Mouse (Mus musculus) olfactory bulb, adult 2 months (tissue): ENCODE results near the gene Spock1. TPM values are rescaled to one million over a fixed set of nuclear protein-coding genes. Genes with fewer than 3 reads are reported as not detected.

Experiments
- H3K27ac ChIP-seq: fragments of 200-500 bp; 2 replicates; pipeline ENCODE4 v1.5.1; 2012; ENCODE audit warnings: low read depth, low read length; ENCODE audit not compliant: insufficient read depth
- H3K4me1 ChIP-seq: fragments of 200-500 bp; 2 replicates; pipeline ENCODE4 v1.6.1; 2012; ENCODE audit warnings: low read length; ENCODE audit not compliant: control insufficient read depth, insufficient read depth
- H3K4me3 ChIP-seq: fragments of 200-500 bp; 2 replicates; pipeline ENCODE4 v1.5.1; 2012; ENCODE audit warnings: mild to moderate bottlenecking, low read depth, low read length, moderate library complexity; ENCODE audit not compliant: insufficient read depth
- CTCF ChIP-seq: fragments of 200-500 bp; IDR thresholded peaks from 2 replicates; pipeline ENCODE4 v1.5.1; 2012; ENCODE audit warnings: low read depth, mild to moderate bottlenecking, low read length, moderate library complexity; ENCODE audit not compliant: insufficient read depth
- POLR2A ChIP-seq: fragments of 200-500 bp; IDR thresholded peaks from 2 replicates; pipeline ENCODE4 v1.6.1; 2012; ENCODE audit warnings: mild to moderate bottlenecking, low read depth, low read length, moderate library complexity; ENCODE audit not compliant: insufficient read depth
- WGBS: fragments of 180-500 bp; shearing (Covaris S2); methylation state at CpG from one replicate; pipeline ENCODE4 v1.1.7; 2018; 5-methylcytosine and 5-hydroxymethylcytosine counted together
- polyA plus RNA-seq: library from polyadenylated mRNA; stranded (reverse); fragments of >200 nt; gene quantifications from 2 replicates; pipeline ENCODE4 v1.2.4, GENCODE M21; 2012; ENCODE audit warnings: low replicate concordance; ENCODE audit not compliant: missing spikeins, insufficient read depth, insufficient read length

Gene Spock1
- polyA plus RNA-seq, 1 experiment = not detected

DNA sequence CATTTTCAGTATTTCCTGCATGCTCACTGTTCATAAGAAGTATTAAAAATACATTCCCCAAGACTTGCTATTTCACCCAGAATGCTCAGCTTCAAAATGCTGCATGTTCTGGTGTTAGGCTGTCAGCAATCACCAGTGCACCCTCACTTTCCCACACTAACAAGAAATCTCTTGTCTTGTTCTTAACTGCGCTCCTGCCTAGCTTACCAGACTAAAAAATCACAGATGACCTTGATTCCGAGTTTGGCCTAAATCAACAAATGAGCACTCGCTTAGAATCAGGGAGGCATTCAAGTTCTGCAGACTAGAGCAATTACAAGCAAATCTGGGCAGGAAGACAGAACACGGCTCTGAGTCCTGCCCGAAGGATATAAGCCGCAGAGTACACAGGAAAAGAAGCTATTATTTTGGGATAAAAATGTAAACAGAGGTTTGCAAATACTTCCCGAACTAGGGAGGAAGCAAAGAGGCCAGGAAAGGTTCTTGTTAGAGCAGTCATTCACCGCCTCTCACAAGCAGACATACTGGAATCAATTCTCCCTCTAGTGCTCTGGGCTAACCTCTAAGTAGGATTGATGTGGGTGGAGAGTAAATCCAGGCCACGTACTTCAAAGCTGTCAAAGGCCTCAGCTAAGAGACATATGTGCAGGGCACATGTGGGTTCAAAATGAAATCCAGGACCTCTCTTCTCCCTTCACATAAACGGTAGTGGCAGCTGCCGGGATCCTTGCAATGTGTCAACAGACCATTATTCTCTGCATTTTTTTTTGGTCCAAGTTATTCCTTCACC lies 76.6 kb downstream of the Spock1 start:
- H3K4me1 ChIP-seq = peaks cover 11% of the 10 kb centered on the region
- no peak overlapping the region for H3K4me3 ChIP-seq
- H3K27ac ChIP-seq = no peak overlapping the region
- TF ChIP-seq CTCF = no peak
- TF ChIP-seq POLR2A = no peak
- WGBS = 41% methylated on average over 11 of the region's 11 CpGs

DNA sequence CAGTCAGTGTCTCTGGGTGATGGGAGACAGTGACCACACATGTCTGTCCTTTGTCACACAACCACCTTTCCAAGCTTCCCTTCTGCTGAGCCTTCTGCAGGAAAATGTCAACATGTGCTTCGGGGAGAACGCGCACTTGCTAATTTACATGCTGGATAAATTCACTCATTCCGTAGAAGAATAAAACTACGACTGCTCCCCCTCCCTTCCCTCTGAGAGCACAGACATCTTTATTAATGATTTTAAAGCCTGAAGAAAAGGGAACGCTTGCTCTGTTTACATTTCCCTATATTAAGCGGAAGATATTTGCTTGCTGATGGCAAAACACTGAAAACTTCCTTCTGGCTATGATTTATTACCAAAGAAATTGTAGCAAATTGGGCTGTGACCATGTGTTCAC lies 77.2 kb downstream of the Spock1 start:
- no peak overlapping the region for H3K27ac ChIP-seq
- TF ChIP-seq CTCF (no peak), POLR2A (no peak)
- H3K4me1 ChIP-seq = peaks cover 12% of the 10 kb centered on the region
- H3K4me3 ChIP-seq = no peak overlapping the region
- WGBS = 48% methylated on average over 7 of the region's 7 CpGs

DNA sequence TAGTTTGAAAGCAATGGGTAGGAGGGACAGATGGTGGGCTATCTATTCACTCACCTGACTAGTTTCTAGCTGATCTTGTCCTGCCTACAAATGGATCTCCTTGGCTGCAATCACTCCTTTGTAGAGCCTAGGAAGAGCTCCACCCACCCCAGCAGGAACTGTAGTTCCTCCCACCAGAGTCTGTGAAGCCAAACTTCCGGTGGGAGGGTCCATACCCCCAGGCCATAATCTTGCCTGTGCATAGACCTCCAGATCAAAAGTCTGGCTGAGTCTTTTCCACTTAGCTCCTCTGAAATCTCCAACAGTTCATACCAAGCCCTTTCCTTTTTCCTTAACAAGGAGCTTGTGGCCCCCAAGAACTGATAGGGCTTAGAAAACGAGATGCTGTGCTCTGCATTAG lies 78.0 kb downstream of the Spock1 start:
- WGBS = 38% methylated on average over 2 of the region's 2 CpGs
- H3K4me3 ChIP-seq = no peak overlapping the region
- H3K4me1 ChIP-seq = peaks cover 14% of the 10 kb centered on the region
- no peak overlapping the region for H3K27ac ChIP-seq
- TF ChIP-seq POLR2A (no peak), CTCF (no peak)

DNA sequence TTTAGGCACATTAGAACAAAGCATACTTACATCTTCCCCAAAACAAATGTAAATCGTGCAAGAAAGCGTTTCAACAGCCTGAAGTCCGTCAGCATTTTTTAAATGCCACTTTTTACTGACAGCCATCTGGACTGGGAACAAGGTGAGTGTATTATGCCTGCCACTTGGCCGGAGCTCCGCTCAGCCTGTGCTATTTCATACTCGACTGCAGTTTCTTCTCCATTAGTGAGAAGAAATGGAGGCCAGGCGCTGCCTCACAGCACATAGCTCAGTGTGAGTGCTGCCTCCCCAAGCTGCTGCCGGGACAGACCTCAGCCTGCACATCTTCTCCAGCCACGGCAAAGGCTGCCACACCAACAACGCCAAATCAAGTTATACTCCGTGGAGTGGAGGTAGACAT lies 91.9 kb downstream of the Spock1 start:
- no peaks in the 10 kb centered on the region for H3K4me1 ChIP-seq
- TF ChIP-seq CTCF = no peak
- no peak for TF ChIP-seq POLR2A
- no peak overlapping the region for H3K27ac ChIP-seq
- WGBS = 87% methylated on average over 11 of the region's 11 CpGs
- H3K4me3 ChIP-seq = no peak overlapping the region

DNA sequence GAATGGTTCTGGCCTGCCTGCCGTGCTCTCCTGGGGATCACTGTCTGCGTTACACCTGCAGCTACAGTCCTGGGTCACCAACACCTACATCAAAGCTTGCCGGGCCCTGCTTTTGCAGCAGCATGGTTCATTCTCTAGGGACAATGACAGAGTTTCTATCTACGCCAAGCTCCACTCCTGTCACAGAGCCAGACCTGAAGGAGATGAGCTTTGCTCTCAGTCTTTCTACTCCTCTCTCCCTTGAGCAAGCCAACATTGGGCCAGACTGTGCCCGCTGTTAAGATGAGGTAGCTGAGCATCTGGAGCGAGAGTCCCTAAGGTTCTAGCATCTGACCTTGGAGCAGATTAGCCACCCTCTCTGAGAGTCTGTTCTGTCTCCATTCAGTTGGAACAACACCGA lies 95.5 kb downstream of the Spock1 start:
- Histone ChIP-seq H3K4me1 (no peaks in the 10 kb centered on the region), H3K4me3 (no peak overlapping the region), H3K27ac (no peak overlapping the region)
- TF ChIP-seq POLR2A (no peak), CTCF (no peak)
- 97% methylated on average over 7 of the region's 7 CpGs for WGBS

DNA sequence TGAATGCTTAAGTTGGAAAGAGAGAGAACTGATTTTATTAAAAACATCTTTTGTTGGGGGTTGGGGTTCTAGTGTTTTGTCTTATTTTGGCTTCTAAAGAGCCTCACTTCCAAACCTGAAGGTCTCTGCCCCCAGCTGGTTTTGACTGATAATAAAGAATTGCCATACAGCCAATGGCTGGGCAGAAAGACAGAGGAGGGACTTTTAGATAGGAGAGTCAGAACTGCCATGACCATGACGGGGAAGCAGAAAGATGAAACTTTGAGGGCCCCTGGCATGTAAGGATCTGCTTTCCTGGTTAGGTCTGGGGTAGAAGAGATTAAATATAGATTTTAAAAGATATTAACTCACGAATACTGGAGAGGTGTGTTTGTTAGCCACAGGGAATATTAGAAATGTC lies 96.9 kb downstream of the Spock1 start:
- TF ChIP-seq CTCF (no peak), POLR2A (no peak)
- no peak overlapping the region for H3K27ac ChIP-seq
- no peaks in the 10 kb centered on the region for H3K4me1 ChIP-seq
- H3K4me3 ChIP-seq = no peak overlapping the region
- WGBS = 92% methylated on average over 2 of the region's 2 CpGs

DNA sequence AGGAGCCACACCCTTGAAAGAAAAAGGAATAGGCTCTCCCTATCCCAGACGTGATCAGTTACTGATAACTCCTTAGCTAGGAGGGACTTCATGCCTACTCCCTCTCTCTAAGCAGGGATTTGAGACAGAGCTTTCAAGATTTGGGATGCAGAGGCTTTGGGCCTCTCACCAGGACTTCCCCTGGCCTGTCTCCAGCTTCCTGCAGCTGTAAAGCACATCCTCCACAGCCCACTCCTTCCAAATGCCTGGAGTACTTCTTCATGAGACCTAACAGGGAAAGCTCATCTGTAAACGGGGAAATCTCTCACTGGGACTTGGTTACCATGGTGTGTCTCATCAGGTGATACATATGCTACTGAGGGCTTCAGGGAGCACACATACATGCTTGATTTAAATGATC lies 97.3 kb downstream of the Spock1 start:
- WGBS = 47% methylated on average over 2 of the region's 2 CpGs
- H3K4me3 ChIP-seq = no peak overlapping the region
- TF ChIP-seq POLR2A (no peak), CTCF (no peak)
- no peaks in the 10 kb centered on the region for H3K4me1 ChIP-seq
- H3K27ac ChIP-seq = no peak overlapping the region

DNA sequence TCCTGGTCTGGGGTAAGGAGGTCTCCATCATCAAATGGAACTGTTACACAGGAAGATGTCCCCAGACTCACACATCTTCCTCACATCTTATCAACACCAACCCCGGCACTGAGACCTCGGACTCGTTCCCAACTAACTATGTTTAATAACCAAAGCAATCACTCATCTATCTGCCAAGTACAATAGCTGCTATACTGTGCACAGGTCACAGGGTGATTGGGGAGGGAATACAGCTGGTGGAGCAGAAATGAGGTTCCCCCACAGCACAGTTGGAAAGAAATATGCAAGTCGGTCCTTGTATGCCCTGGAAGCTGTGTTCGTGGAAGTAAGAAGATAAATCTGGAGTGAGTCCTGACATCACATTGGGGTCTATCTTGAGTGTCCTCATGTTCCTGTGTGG lies 98.0 kb downstream of the Spock1 start:
- no peak for TF ChIP-seq CTCF
- TF ChIP-seq POLR2A = no peak
- Histone ChIP-seq H3K4me1 (no peaks in the 10 kb centered on the region), H3K4me3 (no peak overlapping the region), H3K27ac (no peak overlapping the region)
- WGBS = 93% methylated on average over 5 of the region's 5 CpGs

DNA sequence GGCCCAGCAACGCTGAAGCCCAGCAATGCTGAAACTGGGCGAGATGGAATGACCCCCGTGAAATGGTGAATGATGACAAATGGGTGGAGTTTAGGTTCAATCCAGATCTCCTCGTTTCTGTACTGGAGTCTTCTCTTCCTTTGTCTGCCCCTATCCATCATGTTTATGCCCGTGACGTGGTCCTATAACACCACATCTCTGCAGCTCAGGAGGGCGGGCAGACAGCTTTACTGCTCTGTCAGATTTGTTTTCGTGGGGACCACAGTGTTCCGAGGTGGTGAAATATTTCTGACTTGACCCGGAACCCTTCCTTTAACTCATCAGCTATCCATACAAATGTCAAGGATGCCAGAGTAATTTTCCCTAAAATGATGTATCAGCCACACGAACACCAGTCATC lies 98.5 kb downstream of the Spock1 start:
- Histone ChIP-seq H3K27ac (no peak overlapping the region), H3K4me1 (no peaks in the 10 kb centered on the region), H3K4me3 (no peak overlapping the region)
- no peak for TF ChIP-seq CTCF
- WGBS = 89% methylated on average over 11 of the region's 11 CpGs
